Mouse (Mus musculus) frontal cortex, postnatal 10 days (tissue): Measurements from ENCODE around the gene Galnt14.

ENCODE experiments used
- DNase-seq, 2 experiments: peaks; one replicate each; pipeline ENCODE4 v3.0.0; 2022; ENCODE audit warnings: low spot score in 2 of 2, mixed read lengths in 1 of 2

Gene Galnt14

DNA sequence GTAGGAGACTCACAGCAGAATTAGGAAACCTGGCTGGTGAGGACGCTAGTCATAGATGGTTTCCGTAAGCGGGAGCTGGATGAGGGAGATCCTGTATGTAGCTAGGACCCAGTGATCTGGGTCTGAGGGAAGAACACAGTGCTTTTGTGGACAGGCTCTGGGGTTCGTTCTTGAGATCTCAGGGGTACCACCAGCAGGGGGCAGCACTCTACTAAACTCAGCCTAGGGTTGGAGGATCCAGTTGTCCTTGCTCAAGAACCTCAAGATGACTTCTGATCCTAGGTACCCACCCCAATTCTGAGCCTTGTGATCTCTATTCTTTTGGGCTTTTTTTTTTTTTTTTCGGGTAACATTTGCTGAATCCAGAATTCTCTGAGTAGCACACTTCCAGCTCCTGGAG lies 137.8 kb downstream of the Galnt14 start:
- DNase-seq, result peak in 1 of 2 experiments; percentile 33

DNA sequence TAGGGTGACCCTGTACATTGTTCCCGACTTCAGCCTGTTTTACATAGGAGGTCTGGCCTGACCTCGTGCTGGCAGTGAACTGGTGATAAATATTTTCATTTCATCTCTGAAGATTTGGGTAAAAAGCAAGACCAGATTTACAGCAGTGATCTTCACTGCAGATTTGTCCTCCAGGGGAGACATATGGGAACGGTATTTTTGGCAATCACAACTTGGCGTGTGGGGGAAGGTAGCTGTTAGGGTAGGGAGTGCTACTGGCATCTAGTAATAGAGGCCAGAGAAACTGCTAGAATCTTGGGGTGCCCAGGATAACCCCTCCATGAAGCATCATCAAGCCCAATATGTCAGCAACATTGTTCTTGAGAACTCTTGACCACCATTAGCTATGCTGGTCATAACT lies 138.3 kb downstream of the Galnt14 start:
- DNase-seq, result no peak

DNA sequence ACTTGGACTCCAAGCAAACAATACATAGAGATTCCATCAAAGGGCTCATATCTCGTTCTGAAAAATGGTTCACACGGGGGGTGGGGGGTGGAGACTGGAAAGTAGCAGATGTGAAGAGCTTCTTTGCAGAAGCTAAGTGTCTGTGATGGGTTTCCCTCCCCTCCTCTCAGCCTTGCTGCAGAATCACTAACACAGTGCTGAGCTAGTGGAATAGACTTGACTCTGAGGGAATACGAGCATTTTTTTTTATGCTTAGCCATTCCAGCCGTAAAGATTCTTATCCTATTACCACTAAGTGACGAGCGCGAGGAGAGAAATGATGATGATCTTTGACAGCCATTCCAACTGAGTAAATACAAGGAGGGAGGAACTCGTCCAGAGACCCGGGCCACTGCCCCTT lies 142.0 kb downstream of the Galnt14 start:
- no peak for DNase-seq

DNA sequence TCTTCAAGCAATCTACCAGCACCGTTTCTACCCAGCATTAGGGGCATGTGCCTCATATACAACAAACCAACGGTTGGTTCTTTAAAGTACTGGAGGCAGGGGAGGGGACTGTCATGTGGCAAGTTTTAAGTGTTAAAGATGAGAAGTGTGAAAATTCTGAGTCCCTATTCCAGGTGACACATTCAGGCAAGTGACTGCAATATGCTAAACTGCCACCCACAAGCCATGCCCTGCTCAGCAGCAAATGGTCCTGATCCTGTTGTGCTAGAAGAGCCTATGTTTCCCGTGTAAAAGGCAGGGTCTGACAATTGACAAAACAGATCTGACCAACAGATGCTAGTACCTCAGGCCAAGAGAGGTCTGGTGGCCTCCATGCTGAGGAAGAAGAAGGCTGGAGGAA lies 149.1 kb downstream of the Galnt14 start:
- DNase-seq, result no peak

DNA sequence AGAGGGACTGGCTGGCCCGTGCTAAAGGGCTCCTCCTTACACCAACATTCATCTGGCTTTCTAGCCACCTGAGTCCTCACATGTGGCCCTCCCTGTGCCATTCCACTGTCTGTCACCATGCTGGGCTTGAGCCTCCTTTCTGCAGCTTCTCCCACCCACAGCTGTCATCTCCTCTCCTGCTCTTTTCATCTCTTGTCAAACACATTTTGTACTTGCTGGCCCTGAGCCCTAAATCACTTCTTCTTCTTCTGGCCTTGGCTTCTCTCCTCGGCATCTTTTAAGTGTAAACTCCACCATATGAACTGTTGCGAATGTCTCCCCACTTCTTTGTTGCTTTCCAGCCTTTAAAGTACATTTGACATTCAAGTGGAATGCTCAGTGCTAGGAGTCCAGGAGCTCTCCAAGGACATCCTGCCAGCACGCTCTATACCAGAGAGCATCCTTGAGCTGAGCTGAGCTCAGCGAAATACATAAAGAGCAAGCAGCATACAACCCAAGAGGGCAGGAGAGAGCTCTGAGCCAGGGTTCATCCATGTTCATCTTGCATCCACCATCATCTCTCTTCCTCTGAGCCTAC lies 150.0 kb downstream of the Galnt14 start:
- no peak for DNase-seq

DNA sequence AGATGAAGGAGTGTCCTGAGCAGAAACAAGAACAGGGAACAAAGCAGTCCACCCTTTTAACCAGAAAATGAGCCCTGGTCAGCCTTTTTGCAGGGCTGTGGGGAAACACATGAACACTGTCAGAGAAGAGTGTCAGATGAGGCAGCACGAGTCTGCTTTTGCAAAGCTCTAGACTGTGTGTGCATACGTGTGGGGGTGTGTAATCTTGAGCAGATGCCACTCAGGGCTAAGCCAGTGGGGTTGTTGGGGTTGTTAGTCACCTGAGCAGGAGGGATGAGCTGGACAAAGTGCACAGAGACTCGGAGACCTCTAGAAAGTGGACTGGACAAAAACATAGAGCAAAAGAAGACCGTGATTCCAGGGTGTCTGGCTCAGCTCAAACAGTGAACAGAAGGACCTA lies 150.8 kb downstream of the Galnt14 start:
- no peak for DNase-seq

DNA sequence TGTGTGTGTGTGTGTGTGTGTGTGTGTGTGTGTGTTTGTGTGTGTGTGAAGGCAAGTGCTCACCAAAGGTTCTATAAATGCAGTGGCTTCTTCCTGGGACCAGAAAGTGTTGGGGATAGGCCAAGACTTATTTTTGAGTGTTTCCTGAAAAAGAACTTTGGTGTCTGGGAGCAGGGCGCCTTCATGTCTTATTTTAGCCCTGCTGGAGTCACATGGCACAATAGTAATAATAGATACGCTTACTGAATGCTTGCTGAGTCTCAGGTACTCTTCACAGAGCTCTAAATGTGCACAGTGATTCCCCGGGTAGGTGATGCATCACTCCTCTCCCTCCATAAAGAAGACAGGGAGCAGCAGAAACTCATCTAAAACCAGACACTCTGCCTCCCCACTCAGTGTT lies 153.2 kb downstream of the Galnt14 start:
- no peak for DNase-seq

DNA sequence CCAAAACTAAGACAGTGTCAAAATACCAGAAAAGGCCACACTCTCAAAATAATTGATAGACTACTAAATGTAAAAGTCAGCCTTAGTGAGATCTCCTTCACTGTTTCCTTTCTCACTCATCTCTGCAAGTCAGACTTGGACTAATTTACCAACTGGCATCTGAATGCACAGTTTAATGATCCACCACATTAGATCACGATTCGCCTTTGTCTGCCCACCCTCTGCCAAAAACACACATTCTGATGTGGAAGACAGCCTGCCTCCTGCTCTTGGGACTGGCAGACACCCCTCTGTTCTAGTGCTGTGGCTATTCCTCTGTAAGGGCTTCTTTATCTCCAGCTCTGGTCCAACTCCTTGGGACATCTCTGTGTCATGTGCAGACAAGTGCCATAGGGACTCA lies 153.8 kb downstream of the Galnt14 start:
- DNase-seq, result no peak

DNA sequence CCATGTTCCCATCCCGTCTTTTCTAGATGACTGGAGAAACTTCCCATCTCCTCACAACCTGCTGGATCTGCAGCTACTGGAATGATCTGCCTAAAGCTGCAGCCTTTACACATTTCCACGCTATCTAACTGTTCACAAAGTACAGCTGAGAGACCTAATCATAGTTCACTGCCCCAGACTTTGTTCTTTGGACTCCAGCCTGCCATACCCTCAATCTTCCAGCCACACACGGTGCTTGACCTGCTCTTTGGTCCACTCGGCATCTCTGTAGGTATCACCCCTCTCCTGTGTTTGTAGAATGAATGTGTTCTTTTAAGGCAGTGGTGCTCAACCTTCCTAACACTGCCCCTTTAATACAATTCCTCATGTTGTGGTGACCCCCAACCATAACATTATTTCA lies 155.6 kb downstream of the Galnt14 start:
- no peak for DNase-seq

DNA sequence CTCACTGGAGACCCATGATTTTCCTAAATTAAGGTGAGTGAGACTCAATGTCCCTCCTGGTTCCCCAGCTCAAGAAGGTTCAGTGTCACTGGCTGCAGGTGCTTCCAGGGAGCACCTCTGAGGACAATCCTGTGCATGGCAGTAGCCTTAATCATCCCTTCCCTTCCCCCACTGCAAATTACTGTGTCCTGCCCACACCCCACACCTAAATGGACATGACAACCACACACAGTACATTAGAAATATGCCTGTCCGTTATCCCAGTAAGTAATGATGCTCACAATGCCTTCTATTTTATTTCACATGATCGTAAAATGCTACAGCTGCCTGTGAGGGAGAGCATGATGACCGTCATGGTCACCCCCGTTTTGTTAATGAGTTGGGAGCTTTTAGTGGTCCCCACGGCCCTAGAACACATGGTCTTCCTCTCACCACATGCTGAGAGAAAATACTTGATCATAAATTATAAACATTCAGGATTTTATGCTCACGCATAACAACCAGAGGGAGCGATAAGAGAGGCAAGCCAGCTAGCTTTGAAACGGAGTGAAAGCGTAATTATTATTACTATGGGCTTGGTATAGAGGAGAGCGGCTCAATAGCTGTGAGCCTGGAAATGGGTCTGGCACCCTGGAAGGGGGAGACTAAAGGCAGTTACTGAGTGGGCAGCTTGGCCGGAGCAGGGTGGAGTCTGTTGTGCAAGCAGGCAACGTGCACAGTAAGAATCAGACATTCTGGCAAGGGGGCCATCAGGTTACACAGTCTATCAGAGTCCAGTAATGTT lies 161.3 kb downstream of the Galnt14 start:
- DNase-seq, result no peak

DNA sequence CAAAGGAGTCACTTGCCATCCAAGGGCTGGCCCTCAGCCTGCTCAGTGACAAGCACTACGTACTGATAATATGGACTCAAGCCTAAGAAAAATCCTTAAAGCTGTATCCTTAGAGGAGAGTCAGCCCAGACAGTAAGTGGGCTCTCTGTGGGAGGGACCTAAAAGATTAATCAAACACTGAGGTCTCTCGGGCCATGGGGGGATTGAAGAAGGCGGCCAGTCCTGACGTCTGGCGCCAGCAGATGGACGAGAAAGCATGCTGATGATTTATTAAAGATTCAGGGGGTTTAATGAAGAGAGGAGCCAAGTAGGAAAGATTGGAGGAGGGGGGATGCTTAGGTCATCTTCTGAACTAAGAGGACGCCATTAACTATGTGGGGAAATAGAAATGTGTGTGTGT lies 162.1 kb downstream of the Galnt14 start:
- DNase-seq, result no peak

DNA sequence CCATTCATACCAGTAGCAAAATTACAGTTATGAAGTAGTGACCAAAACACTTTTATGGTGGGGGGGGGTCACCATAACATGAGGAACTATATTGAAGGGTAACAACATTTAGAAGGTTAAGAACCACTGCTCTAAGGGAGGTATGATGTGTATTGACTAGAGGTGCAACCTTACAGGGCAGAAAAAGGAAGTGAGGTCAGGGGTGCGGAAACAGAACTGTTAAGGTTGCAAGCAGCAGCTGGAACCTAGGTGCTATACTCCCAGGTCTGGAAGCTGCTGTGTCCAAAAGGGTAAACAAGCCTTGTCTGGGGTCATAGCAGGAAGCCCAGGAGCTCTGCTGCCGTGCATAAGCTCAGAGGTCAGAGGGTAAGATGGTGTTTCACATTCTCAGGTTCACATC lies 162.8 kb downstream of the Galnt14 start:
- no peak for DNase-seq

DNA sequence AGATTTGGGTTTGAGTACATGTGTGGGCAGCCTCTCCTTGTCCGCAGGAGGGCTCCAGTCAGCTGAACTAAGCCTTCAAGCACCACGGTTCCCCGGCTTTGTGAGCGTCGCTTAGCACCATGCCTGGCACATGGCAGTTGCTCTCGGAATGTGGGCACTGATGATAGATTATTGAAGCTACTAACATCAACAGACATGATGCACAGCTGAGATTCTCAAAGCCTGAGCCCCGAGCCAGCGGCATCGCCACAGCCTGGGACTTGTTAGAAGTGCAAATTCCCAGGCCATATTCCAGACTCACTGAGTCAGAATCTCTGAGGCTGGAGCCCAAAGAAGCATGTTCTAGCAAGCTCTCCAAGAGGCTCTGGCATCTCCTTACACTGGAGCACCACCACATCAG lies 168.3 kb downstream of the Galnt14 start:
- DNase-seq, result no peak

DNA sequence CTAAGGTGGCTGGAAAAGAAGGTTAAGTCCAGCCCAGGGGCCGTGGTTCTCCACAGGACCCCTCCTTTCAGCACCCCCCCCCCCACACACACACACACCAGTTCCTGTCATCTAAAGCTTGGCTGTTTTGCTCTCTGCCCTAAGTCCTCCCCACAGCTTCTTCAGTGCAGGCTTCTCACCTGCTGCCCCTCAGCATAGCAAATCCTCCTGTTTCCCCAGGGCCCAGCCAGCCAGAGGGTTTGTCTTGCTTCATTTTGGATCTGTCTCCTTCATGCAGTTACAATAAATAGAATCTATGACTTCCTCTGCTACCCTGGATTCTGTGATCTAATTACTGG lies 169.1 kb downstream of the Galnt14 start:
- DNase-seq, result no peak

DNA sequence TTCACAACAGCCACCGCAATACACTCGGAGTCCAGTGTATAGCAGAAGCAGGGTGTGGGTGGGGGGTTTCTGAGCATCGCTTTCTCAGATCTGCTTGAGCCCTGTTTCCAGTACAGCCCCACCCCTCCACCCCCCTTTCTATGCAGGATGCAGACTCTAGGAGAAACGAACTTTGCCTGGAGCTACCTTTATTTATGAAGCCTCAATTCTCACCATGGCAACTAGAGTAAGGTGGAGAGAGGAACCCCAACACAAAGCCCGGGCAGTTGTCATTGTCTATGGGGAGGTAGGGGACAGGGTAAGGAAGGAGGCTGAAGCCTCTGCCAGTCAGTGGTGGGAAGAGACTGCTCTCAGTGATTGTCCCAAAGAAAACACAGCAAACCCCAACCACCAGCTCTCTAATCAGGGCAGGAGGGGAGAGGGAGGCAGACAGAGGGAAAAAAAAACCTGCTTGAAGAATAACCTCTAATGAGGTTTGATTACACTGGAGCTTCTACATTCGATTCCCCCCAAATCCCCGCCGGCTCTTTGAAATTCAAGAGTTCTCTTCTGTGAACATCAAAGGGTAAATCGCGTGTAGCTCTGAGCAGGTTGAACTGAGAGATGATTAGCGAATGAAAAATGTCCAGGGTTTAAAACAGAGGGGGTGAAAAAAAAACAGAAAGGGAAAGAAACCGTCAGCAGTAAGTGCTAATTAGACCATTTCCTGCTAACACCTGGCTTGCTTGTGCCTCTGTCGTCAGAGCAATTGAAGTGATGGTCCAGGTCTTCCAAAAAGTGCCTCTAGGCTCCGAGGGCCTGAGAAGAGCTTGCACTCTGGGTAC lies 169.6 kb downstream of the Galnt14 start:
- no peak for DNase-seq

DNA sequence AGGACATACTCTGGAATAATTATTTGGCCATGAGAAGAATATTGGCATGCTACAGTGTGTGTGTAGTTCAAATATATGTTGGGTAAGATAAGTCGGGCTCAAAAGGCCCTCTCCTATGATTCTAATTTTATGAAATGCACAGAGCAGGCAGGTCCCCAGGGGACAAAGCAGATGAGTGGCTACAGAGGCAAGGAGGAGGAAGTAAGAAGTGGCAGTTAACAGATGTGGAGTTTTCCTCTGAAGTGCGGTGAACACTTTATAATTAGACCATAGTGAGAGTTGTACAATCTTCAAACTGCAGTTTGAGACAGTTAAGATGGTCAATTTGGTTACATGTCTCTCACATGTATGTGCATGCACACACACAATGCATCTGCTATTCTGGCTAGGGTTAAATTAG lies 178.4 kb downstream of the Galnt14 start:
- no peak for DNase-seq

DNA sequence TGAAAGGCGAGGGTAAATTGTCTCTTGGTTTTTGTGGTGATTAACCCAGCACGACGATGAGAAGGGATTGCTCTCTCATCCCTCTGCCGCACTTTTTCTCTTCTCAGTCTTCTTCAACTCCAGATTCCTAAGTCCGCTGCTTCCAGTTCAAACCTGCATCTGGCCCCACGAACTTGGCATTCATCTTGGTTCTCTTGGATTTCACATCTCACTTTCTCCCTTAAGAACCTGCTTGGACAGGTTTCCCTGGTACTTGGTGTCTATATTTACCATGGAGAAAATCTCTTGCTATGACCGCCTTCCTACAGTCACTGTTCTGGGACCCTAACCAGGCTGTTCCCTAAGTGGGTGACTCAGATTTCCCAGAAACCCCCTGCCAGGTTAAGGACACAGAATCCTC lies 188.1 kb downstream of the Galnt14 start:
- DNase-seq, result no peak

DNA sequence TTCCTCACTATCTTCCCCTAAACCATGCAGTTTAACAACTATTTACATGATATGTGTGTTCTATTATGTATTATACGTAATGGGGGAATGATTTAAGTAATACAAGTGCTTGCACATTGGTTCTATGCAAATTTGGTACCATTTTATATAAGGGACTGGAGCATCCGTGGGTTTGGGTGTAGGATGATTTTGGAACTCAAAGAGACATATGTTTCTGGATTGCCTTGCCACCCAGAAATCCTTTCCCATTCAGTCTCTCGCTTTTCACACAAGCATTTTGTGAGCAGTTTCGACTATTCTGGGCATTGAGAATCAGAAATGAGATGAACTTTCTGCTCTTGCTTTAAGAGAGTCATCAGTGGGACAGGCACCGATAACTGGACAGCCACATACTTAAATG lies 190.9 kb downstream of the Galnt14 start:
- no peak for DNase-seq

DNA sequence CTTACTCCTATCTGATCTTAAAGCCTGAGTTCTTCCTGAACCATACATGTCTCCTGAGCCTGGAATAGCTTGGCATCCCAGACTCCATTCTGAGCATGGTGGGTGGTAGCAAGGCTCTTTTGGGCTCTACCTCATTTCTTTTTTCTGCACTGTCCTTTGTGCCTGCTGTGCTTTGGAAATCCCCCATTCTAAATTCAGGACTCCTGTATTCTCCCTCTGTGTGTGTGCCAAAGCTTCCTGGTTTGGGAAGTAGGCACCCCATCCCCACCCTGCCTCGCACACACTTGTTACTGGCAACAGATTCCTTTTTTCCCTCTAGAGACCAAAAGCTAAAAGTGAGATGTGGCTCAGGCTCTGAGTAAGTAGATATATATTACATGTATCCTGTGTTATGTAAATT lies 191.9 kb downstream of the Galnt14 start:
- DNase-seq, result peak; percentile 17 to 22

DNA sequence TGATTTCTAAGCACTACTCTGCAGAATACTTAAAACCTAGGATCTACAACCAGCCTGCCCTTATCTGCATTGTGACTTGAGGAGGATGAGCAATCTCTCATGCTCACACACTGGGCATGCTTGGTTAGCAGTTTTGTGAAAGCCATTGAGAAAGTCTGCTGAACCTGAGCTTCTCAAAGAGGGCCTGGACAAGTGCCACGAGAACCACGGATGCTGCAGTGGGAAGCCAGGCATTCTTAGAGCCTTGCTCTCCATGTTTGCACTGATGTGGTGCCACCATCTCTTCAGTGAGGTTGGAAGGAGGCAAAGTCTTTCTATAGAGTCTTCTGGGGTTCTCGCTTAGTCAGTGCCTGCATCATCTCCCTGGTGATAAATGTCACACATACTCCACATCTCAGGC lies 194.7 kb downstream of the Galnt14 start:
- no peak for DNase-seq

DNA sequence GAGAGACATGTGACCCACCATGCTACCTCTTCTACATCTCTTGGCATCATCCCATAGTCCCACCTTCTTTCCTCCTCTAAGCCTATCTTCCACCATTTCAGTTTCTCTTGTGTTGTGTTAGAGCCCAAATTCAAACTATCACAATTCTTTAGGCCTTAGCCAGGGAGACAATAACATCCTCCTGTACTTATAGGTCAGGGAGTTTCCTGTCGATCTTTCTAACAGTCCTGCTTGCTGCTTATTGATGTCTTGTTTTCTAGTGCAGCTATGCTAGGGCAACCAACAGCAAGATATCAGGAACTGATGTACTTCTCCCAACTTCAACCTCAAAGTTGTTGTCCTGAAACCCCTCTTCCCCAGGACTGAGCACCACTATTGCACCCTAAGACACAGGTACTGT lies 195.4 kb downstream of the Galnt14 start:
- no peak for DNase-seq

DNA sequence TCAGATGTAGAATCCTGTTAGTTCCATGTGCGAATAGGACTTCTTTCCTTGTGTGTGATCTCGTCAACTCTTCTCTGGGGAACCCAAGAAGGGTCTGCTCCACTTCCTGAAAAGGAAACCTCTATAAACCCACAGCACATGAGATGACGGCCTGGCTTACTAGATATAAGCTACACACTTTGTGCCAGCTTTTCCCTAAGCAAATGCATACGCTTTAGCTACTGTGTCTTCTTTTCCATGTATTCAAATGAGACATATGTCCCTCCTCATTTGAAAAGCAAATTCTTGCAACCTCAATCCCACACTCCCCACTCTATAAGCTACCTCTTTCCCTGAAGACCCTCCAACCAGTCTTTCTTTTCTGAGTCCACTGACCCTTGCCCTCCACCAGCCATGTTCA lies 196.0 kb downstream of the Galnt14 start:
- no peak for DNase-seq

DNA sequence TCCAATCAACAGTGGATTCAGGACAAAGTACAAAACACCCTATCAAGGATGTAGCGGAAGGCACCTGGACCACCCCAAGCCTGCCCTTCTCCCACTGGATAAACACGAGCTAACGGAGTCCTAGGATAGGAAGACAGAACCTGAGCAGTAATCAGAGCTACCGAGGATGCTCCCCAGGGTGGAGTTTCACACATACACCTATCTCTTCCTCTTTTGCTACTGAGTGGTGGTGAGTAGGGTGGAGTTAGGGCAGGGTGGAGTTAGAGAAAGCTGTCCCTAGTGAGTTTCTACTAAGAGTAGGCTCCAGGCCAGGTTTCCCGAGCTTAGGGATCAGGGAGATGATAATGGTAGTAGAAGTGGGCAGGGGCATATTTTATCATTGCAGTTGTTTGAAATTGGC lies 197.4 kb downstream of the Galnt14 start:
- DNase-seq, result no peak
